Mouse (Mus musculus) large intestine, adult 2 months (tissue): ENCODE measurements at regions not wholly inside any gene's neighbourhood (a gene's known extent, or its start where the extent isn't known, plus 50 kb on each side); places are given as distances from the start of the nearest gene placed in this dataset.
A peak's percentile ranks its signal among the peaks of the same experiment; 100 is the strongest.

ENCODE experiments used
- DNase-seq: peaks from one replicate; pipeline ENCODE4 v3.0.0-alpha.2; 2012; ENCODE audit warnings: low read depth, low spot score
- WGBS: fragments of 180-500 bp; shearing (Covaris S2); methylation state at CpG from one replicate; pipeline ENCODE4 v1.1.7; 2018; 5-methylcytosine and 5-hydroxymethylcytosine counted together

- 19% methylated on average over 10 of the region's 10 CpGs for WGBS
- DNase-seq: no peak
Observed at GRCm38 (mm10) chr3:99665902-99666768, 219.1 kb upstream of the Spag17 start.

- 88% methylated on average over 2 of the region's 2 CpGs for WGBS
- DNase-seq: no peak
Observed at GRCm38 (mm10) chr3:99674145-99674544, 211.1 kb upstream of the Spag17 start.

GRCm38 (mm10) chr3:99709506-99709905, 175.7 kb upstream of the Spag17 start:
- DNase-seq: no peak
- WGBS: 65% methylated on average over 4 of the region's 4 CpGs

GRCm38 (mm10) chr3:99716381-99716780, 168.8 kb upstream of the Spag17 start:
- 64% methylated on average over 4 of the region's 4 CpGs for WGBS
- DNase-seq: no peak

GRCm38 (mm10) chr3:99738093-99738803, 147.0 kb upstream of the Spag17 start:
- 88% methylated on average over 3 of the region's 3 CpGs for WGBS

GRCm38 (mm10) chr3:99739654-99740053, 145.6 kb upstream of the Spag17 start:
- 45% methylated on average over 7 of the region's 7 CpGs for WGBS
- no peak for DNase-seq

More at GRCm38 (mm10) chr3:99738093-99738803, 147.0 kb upstream of the Spag17 start:
- no peak for DNase-seq

- DNase-seq: peak; percentile 50
- 24% methylated on average over 3 of the region's 3 CpGs for WGBS
Observed at GRCm38 (mm10) chr3:99741249-99742222, 143.7 kb upstream of the Spag17 start.

- DNase-seq: no peak
- WGBS: 34% methylated on average over 8 of the region's 8 CpGs
Observed at GRCm38 (mm10) chr3:99749725-99750124, 135.5 kb upstream of the Spag17 start.

- DNase-seq: no peak
- WGBS: 71% methylated on average over 6 of the region's 6 CpGs
Observed at GRCm38 (mm10) chr3:99778526-99778925, 106.7 kb upstream of the Spag17 start.

- WGBS: 70% methylated on average over 3 of the region's 3 CpGs
- no peak for DNase-seq
Observed at GRCm38 (mm10) chr3:99785955-99786529, 99.2 kb upstream of the Spag17 start.

- 36% methylated on average over 6 of the region's 6 CpGs for WGBS
- DNase-seq: no peak
Observed at GRCm38 (mm10) chr3:99791316-99791715, 93.9 kb upstream of the Spag17 start.

GRCm38 (mm10) chr3:99793622-99794021, 91.6 kb upstream of the Spag17 start:
- 69% methylated on average over 3 of the region's 3 CpGs for WGBS

GRCm38 (mm10) chr3:99795835-99796234, 89.4 kb upstream of the Spag17 start:
- 84% methylated on average over 2 of the region's 2 CpGs for WGBS
- DNase-seq: no peak

More at GRCm38 (mm10) chr3:99793622-99794021, 91.6 kb upstream of the Spag17 start:
- DNase-seq: no peak

GRCm38 (mm10) chr3:99797791-99798190, 87.4 kb upstream of the Spag17 start:
- 16% methylated on average over 2 of the region's 2 CpGs for WGBS

GRCm38 (mm10) chr3:99810532-99810931, 74.7 kb upstream of the Spag17 start:
- WGBS: 88% methylated on average over 4 of the region's 4 CpGs
- no peak for DNase-seq

More at GRCm38 (mm10) chr3:99797791-99798190, 87.4 kb upstream of the Spag17 start:
- no peak for DNase-seq

- no peak for DNase-seq
- 91% methylated on average over 3 of the region's 3 CpGs for WGBS
Observed at GRCm38 (mm10) chr3:99811276-99811675, 73.9 kb upstream of the Spag17 start.

- WGBS: 54% methylated on average over 4 of the region's 4 CpGs
- no peak for DNase-seq
Observed at GRCm38 (mm10) chr3:99812836-99813235, 72.4 kb upstream of the Spag17 start.

GRCm38 (mm10) chr3:99815115-99815514, 70.1 kb upstream of the Spag17 start:
- DNase-seq: no peak
- 30% methylated on average over 3 of the region's 3 CpGs for WGBS

- 54% methylated on average over 8 of the region's 8 CpGs for WGBS
- no peak for DNase-seq
Observed at GRCm38 (mm10) chr3:99817965-99818364, 67.2 kb upstream of the Spag17 start.
